Mouse (Mus musculus): Measurements from ENCODE around the gene Hist1h2ab. TPM values are rescaled to one million over a fixed set of nuclear protein-coding genes. Genes with fewer than 3 reads are reported as not detected.
"Not testable (repeated sequence)": the region's sequence is repeated elsewhere in the genome, so short reads cannot be mapped to it uniquely, and the experiment has no call there.

Gene Hist1h2ab
- total RNA-seq, 2 experiments from 2014 or later, result 9.5 to 11.0 TPM

DNA sequence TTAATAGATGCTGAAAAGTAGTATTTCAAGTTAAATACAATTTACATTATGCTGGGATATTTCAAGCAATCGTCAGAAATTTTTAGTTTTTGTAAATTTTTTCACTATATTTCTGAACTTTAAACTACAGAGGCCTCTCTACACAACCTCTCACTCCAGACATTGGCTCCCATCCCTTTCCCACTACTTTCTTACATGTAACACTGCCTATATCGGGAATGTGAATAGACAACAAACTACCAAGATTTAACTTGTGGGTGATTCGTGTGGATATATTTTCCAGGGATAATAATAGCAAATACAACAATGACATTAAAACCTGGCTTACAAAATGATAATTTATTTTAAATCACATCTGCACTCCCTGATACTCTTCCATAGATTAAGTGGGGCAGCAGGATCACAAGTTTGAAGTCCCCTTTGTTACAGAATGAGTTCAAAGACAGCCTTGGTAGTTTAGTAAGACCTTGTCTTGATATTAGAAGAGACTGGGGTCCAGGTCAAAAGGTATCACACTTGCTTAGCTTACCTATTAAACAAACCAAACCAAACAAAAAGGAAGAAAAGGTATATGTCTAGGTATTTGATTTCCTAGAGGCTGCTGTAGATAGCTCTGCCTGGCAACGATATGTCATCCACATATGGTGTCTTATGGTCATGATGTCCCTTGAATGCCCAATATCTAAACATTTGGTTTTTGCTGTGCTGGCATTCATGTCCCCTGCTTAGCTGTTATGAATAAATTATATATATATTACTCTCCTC is 2.6 kb downstream of the Hist1h2ab start:
- no peak for DNase-seq

DNA sequence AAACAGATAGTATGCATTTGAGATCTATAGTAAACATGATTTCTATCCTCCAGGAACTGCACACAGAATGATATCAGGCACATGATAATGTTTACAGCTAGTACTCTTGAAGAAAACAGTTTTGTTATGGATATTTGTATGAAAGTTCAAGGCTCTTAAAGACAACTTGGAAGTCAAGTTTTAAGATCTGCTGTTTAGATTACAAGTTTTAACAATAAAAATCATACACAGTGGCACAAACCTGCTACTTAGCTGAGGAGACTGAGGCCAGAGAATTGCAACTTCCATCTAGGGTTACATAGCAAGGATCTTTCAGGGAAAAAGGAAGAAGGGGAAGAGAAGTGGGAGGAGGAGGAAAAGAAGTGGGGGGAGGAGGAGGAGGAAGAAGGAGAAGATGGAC is 4.1 kb downstream of the Hist1h2ab start:
- no peak for DNase-seq

DNA sequence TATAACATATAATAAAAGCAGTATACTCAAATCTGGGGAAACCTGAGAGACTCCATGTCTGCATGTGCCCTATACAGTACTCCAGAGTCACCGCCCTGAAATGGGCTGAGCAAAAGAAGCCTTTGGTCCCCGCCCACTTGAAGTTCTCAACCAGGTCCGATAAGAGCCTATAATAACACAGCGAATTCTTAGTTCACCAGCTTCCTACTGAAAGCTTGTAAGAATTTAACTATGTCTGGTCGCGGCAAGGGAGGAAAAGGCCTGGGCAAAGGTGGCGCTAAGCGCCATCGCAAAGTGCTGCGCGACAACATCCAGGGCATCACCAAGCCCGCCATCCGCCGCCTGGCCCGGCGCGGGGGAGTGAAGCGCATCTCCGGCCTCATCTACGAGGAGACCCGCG is 5.9 kb downstream of the Hist1h2ab start, which contains the start of gene Hist1h4b:
TSS of gene Hist1h4b (plus strand) at position 224 of the 400 bp plus-strand sequence.
- DNase-seq, result peak; percentile 65

DNA sequence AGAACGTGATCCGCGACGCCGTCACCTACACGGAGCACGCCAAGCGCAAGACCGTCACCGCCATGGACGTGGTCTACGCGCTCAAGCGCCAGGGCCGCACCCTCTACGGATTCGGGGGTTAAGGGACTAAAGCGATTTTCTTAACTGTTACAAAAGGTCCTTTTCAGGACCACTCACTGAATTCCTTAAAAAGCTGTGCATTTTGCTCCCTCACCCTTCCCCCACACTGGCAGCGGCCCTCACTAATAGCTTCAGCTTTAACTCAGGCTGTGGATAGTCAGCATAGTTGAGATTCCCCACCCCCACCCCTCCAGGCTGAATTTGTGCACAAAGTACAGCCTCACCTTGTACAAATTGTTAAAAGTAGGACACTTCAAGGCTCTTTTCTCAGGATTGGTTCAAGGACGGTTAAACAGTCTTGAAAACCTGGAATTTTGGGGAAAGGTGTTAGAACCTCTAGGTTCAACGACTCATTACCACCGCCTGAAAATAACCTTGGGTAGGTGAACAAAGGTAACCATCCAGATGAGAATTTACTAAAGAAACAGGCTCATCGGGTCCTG is 6.4 kb downstream of the Hist1h2ab start:
- no peak for DNase-seq

DNA sequence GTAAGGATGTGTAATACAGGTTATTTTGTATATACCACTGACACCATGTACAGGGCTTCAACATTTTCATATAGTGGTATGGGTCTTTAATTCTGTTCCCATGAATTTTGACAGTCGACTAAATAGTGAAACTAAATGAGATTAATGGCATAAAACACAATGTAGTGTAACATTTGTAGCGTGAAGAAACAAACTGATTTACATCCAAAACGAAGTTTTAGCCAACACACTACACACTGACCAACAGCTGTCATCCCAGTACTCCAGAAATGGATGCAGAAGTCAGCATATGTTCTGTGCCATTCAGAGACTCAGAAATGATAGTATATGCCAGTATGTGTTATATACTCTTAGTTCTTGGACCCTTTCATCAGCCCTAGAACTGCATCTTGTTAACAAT is 7.0 kb downstream of the Hist1h2ab start:
- no peak for DNase-seq

DNA sequence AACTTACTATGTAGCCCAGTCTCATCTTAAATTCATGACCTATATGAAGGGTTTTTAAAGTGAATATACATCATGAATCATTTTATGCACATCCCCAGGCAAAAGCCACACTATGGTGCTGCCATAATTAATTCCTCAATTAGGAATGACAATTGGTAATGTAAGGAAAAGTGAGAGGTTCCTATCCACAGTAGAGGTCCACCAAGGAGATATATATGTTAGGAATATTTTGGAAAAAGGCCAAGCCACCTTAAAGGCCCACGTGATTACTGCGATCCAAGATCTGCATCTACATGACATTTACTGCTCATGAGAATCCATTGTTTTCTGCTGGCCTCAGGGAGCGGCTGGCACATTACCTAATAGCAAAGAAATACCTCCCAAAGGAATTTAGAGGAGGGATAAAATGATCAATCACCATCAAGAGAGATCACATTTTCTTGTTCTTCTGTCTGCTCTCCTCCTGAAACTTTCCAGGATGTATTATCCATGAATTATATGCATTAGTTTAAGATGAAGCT is 8.4 kb downstream of the Hist1h2ab start:
- no peak for DNase-seq

DNA sequence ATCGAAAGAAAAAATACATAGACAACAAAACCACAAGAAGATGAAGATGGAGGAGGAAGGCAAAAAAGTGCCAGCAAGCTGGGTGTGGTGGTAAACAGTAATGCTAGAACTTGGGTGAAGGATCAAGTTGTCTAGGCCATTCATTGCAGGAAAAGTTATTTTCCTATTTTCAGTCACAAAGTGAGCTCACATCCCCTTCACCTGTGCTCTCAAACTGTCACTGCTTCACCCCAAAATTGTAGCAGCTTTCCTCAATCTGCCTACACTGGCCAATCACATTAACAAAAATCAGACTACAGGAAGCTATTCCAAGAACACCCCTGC is 9.0 kb downstream of the Hist1h2ab start:
- no peak for DNase-seq

DNA sequence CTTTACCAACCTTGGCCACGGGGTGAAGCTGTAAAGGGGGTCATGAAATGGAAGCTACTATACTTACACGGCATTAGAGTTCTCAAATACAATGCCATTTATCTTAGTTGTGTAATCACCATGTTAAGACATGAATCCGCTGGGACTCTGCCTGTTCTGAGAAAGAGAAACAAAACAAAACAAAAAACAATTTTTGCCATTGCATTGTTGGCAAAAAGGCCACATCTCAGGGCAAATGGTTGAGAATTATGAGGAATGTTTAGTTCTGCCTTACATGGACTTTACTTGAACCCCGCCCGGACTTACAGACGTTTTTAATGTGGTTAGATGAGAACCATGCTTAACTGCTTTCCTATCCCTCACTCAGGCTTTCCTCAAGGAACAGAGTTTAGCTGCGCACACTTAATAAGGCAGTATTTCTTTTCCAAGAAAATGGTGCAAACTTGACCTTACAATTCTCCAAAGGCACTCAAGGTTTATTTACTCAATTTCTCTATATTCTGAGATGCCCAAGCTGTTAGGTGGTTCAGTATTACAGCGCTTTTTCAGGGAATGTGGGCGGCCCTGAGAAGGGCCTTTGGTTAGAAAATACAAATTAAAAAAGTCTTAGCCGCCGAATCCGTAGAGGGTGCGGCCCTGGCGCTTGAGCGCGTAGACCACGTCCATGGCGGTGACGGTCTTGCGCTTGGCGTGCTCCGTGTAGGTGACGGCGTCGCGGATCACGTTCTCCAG is 9.5 kb downstream of the Hist1h2ab start:
- DNase-seq, result no peak

DNA sequence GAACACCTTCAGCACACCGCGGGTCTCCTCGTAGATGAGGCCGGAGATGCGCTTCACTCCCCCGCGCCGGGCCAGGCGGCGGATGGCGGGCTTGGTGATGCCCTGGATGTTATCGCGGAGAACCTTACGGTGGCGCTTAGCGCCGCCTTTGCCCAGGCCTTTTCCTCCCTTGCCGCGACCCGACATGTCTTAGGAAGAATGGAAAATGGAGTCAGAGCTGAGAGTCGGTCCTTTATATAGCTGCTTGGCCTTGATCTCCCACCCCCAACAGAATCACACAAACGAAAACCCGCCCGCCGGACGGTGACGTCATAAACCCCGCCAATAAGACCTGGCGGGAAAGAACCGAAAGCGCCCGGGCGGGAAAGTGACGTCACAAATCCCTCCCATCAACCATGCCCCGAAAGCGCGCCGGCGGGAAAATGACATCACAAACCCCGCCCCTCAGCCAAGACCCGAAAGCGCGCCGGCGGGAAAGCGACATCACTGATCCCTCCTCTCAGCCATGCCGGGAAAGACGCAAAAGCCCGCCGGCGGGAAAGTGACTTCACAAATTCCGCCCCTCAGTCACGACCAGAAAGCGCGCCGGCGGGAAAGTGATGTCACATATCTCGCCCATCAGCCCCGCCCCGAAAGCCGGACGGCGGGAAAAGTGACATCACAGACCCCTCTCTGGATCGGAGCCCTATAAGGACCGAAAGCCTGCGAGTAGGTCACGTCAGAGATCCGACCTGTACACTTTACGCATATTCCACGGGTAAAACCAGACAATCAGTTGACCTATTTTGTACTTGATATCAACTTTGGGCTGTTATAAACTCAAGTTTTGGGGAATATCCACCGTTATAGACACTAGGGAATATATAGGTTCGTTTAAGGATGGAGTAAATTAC is 10.3 kb downstream of the Hist1h2ab start, which contains the start of gene Hist1h4a:
TSS of gene Hist1h4a (minus strand) at position 259 of the 893 bp plus-strand sequence.
- peak; percentile 95 for DNase-seq

DNA sequence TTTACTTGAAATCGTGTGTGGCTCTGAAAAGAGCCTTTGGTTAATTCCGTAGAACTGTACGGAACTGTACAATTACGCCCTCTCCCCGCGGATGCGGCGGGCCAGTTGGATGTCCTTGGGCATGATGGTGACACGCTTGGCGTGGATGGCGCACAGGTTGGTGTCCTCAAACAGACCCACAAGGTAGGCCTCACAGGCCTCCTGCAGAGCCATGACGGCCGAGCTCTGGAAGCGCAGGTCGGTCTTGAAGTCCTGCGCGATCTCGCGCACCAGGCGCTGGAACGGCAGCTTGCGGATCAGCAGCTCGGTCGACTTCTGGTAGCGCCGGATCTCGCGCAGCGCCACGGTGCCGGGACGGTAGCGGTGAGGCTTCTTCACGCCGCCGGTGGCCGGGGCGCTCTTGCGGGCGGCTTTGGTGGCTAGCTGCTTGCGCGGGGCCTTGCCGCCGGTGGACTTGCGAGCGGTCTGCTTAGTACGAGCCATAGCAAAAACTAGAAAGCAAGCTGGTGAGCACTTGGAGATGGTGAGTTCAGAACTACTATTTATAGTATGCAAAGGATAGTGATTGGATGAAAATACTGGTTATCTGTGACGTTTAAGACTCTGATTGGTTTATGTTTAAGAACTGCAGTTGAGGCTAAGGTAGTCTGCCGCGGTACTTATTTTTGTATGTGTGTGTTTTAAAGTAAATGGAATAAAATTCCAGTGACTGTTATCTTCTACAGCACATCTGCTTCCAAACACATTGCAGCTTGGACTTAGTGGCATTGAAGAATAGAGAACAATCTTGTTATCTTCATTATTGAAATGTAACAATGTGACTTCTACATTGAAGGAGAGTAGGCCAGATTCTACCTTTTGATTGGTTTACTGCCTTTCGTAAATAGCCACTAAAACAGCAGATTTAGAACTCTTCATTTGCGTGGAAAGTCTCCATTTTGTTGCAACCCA is 11.2 kb downstream of the Hist1h2ab start, which contains the start of gene Hist1h3a:
TSS of gene Hist1h3a (minus strand) at position 516 of the 951 bp plus-strand sequence.
- DNase-seq, result peak; percentile 57

DNA sequence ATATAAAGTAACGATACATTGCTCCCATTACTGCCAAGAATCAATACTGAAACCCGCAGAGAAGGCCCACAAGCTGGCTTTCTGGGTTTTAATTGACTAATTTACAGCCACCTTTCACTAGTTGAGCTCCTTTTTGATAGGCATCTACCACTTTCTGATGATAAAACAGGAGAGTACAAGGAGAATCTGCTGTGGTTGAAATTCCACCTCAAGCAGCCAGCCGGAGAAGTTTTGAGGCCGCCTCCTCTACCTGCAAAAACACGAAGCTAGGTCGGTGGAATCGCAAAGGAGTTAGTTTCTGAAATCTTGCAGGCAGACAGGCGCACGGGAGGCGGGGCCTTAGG is 12.3 kb downstream of the Hist1h2ab start:
- DNase-seq, result no peak

DNA sequence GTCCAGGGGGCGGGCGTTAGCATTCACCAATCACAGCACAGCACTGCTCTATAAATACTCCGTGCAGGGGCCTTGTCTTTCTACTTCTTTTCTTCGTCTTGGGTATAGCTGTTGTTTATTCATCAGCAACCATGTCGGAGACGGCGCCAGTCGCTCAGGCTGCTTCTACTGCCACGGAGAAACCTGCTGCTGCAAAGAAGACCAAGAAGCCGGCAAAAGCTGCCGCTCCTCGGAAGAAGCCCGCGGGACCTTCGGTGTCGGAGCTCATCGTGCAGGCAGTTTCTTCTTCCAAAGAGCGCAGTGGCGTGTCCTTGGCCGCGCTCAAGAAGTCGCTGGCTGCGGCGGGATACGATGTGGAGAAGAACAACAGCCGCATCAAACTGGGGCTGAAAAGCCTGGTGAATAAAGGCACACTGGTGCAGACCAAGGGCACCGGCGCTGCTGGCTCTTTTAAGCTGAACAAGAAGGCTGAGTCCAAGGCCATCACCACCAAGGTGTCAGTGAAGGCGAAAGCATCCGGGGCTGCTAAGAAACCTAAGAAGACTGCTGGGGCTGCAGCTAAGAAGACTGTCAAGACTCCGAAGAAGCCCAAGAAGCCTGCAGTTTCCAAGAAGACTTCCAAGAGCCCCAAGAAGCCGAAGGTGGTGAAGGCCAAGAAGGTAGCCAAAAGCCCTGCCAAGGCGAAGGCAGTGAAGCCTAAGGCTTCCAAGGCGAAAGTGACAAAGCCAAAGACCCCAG is 12.8 kb downstream of the Hist1h2ab start, which contains the start of gene Hist1h1a:
TSS of gene Hist1h1a (plus strand) at position 81 of the 738 bp plus-strand sequence.
- DNase-seq, result peak; percentile 75

DNA sequence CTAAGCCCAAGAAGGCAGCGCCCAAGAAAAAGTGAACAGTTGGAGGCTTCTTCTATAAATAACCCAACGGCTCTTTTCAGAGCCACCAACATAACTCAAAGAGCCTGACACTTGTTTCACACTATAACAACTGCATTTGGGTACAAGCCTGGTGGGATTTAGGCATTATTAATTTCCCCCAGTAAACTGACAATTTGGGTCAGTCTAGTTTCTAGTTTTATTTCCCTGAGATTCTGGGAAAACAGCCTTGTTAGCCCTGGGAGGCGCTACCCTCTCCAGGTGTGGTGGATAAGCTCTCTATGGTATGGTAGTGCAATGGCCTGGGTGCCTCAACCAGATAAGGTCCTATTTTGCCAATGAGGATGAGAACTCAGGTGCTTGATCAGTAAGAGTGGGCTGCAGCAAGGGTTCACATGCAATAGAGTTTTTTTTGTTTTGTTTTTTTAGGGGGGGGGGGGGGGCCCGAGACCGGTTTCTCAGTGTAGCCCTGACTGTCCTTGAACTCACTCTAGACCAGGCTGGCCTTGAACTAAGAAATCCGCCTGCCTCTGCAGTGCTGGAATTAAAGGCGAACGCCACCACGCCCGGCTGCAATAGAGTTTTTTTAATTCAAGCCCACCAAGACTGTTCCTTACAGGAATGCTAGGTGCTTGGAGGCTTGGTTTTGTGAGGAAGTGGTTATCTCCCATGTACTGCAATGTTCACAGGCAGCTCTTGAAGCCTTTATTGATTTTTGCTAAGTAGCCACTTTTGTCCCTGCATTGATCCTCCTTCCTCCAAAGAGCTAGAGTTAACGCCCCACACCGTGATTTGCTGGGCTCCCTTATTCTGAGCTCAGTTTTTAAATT is 13.6 kb downstream of the Hist1h2ab start:
- no peak for DNase-seq

DNA sequence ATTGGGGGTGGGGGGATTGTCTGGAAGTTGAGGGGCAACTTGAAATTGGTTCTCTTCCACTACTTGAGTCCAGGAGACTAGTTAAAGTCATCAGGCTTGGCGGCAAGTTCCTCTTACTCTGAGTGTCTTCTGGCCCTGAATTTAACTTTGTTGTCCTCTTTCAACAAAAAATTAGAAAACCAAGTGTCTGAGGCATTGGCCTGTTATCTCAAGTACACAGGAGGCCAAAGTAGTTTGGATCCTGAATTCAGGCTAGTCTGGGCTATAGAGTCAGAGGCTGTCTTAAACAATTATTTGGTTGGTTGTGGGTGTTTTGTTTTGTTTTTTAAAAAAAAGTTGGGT is 14.2 kb downstream of the Hist1h2ab start:
- no peak for DNase-seq

DNA sequence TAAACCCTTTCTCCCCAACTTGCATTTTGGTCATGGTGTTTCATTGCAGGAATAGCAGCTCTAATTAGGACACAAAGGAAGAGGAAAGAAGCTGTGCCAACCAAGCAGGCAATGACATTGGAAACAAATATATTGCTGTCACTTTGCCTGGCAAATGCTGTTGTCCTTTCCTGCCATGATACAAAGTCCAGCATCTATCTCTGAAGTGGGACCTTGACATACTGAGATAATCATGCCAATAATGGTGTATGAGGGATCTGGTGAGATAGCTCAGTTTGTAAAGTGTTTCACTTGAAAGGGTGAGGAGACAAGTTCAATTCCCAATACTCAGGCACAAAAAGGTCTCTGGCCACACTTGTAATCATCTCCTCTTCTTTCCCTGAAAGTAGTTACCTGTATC is 15.8 kb downstream of the Hist1h2ab start:
- DNase-seq, result no peak

DNA sequence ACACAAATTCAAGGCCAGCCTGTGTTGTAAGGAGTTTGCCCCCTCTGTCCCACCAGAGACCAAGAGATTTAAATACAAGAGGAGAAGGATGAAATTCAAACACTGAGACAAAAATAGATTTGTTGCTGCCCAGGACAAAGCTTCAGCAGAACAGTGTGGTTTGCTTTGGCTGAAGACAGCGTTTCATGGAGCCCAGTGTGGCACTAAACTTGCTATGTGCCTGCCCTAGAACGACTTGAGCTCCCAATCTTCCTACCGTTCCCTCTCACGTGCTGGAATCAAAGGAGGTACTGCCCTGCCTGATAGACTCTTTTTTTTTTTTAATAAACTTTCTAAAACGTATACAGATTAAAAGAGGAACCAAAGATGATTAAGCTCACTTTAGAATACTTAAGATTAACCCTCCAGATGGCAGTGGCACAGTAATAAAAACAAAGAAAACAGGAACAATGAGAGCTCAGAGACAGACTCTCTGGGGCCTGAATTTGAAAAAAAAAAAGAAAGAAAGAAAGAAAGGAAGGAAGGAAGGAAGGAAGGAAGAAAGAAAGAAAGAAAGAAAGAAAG is 18.0 kb downstream of the Hist1h2ab start:
- no peak for DNase-seq

DNA sequence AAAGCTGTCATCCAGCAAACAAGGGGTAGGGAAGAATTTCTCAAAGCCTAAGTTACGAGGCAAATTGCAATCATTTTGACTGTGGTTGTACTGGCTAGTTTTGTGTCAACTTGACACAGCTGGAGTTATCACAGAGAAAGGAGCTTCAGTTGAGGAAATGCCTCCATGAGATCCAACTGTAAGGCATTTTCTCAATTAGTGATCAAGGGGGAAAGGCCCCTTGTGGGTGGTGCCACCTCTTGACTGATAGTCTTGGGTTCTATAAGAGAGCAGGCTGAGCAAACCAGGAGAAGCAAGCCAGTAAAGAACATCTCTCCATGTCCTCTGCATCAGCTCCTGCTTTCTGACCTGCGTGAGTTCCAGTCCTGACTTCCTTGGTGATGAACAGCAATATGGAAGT is 18.7 kb downstream of the Hist1h2ab start, which contains the start of gene Trim38:
TSS of gene Trim38 (plus strand) at position 301 of the 400 bp plus-strand sequence.
- DNase-seq, result not testable (repeated sequence)

DNA sequence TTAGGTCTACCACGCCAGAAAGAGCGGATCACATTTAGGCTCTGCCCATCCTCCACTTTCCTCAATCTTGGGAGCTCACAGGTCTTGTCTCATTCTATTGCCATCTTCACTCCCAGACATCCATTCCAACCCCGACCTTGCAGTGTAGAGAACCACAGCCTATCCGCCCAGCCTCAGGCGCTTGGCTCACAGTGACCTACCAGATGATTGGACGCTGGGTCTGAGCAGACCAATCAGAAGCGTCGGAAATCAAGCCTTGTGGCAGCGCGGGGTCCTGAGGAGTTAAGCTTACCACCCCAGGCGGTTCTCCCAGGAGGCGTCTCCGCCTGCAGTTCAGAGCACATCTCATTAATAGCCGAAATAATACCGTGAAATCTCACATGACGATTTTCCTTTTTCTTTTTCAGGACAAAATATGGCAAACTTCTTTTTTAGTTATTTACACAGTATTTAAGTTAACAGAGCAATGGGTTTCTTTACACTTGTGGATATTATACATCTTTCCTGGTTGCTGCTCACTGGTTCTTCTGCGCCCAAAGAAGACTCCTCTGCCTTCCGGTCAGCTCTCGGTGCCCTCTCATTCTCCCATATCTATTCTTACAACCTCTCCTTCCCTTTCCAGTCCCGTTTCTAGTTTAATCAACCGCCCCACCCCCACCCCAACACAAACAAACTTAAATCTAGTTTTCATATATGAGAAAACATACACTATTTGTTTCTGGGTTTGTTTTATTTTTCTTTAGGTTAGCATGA is 21.8 kb downstream of the Hist1h2ab start:
- no peak for DNase-seq

Measured in gastrocnemius, postnatal 25 days (tissue).